Mouse (Mus musculus): ENCODE measurements at regions not wholly inside any gene's neighbourhood (a gene's known extent, or its start where the extent isn't known, plus 50 kb on each side); places are given as distances from the start of the nearest gene placed in this dataset.

- Histone ChIP-seq H3K36me3 (no peaks in the 10 kb centered on the region), H3K27ac (no peak overlapping the region), H3K27me3 (ENCODE audit: insufficient read depth, poor library complexity, severe bottlenecking) (peaks cover 36% of the 10 kb centered on the region), H3K9me3 (no peaks in the 10 kb centered on the region), H3K4me1 (peaks cover 2% of the 10 kb centered on the region), H3K4me3 (no peak overlapping the region)
- WGBS, result 46% methylated on average over 3 of the region's 3 CpGs
- DNase-seq (ENCODE audit: low spot score), result no peak
Measured at GRCm38 (mm10) chr1:63944786-63945185, 175.7 kb upstream of the 4933402D24Rik start.

GRCm38 (mm10) chr1:63938416-63938815, 169.3 kb upstream of the 4933402D24Rik start:
- Histone ChIP-seq H3K27me3 (ENCODE audit: insufficient read depth, poor library complexity, severe bottlenecking) (peaks cover 67% of the 10 kb centered on the region), H3K4me3 (no peak overlapping the region), H3K27ac (no peak overlapping the region), H3K9me3 (no peaks in the 10 kb centered on the region), H3K4me1 (peaks cover 5% of the 10 kb centered on the region; the same call in 1 of the 2 replicates), H3K36me3 (no peaks in the 10 kb centered on the region)
- DNase-seq (ENCODE audit: low spot score), result no peak
- 37% methylated on average over 4 of the region's 4 CpGs for WGBS

- no peak overlapping the region for H3K27ac ChIP-seq
- no peaks in the 10 kb centered on the region for H3K36me3 ChIP-seq
- DNase-seq (ENCODE audit: low spot score), result no peak
- peaks cover 67% of the 10 kb centered on the region for H3K27me3 ChIP-seq (ENCODE audit: insufficient read depth, poor library complexity, severe bottlenecking)
- WGBS, result 21% methylated on average over 3 of the region's 3 CpGs
- peaks cover 5% of the 10 kb centered on the region; the same call in 1 of the 2 replicates for H3K4me1 ChIP-seq
- no peak overlapping the region for H3K4me3 ChIP-seq
- H3K9me3 ChIP-seq, result no peaks in the 10 kb centered on the region
Measured at GRCm38 (mm10) chr1:63937480-63937879, 168.4 kb upstream of the 4933402D24Rik start.

GRCm38 (mm10) chr1:63934570-63935280, 165.7 kb upstream of the 4933402D24Rik start:
- Histone ChIP-seq H3K27ac (no peak overlapping the region), H3K36me3 (no peaks in the 10 kb centered on the region), H3K27me3 (ENCODE audit: insufficient read depth, poor library complexity, severe bottlenecking) (peaks cover 72% of the 10 kb centered on the region), H3K4me1 (peaks cover 5% of the 10 kb centered on the region; the same call in 1 of the 2 replicates), H3K9me3 (no peaks in the 10 kb centered on the region), H3K4me3 (no peak overlapping the region)
- WGBS, result 86% methylated on average over 8 of the region's 8 CpGs
- no peak for DNase-seq (ENCODE audit: low spot score)

GRCm38 (mm10) chr1:63932484-63932883, 163.4 kb upstream of the 4933402D24Rik start:
- no peaks in the 10 kb centered on the region for H3K9me3 ChIP-seq
- no peaks in the 10 kb centered on the region for H3K4me1 ChIP-seq
- no peak overlapping the region for H3K4me3 ChIP-seq
- no peaks in the 10 kb centered on the region for H3K36me3 ChIP-seq
- whole genome bisulfite sequencing, result 60% methylated on average over 9 of the region's 9 CpGs
- H3K27ac ChIP-seq, result no peak overlapping the region
- no peak for DNase-seq (ENCODE audit: low spot score)
- peaks cover 65% of the 10 kb centered on the region for H3K27me3 ChIP-seq (ENCODE audit: insufficient read depth, poor library complexity, severe bottlenecking)

- peaks cover 42% of the 10 kb centered on the region for H3K27me3 ChIP-seq (ENCODE audit: insufficient read depth, poor library complexity, severe bottlenecking)
- no peak overlapping the region for H3K4me3 ChIP-seq
- H3K36me3 ChIP-seq, result no peaks in the 10 kb centered on the region
- no peak overlapping the region for H3K27ac ChIP-seq
- no peaks in the 10 kb centered on the region for H3K4me1 ChIP-seq
- no peak for DNase-seq (ENCODE audit: low spot score)
- no peaks in the 10 kb centered on the region for H3K9me3 ChIP-seq
- 69% methylated on average over 4 of the region's 4 CpGs for WGBS
Measured at GRCm38 (mm10) chr1:63929362-63930125, 160.5 kb upstream of the 4933402D24Rik start.

GRCm38 (mm10) chr1:63928850-63929249, 159.8 kb upstream of the 4933402D24Rik start:
- Histone ChIP-seq H3K4me3 (no peak overlapping the region), H3K4me1 (no peaks in the 10 kb centered on the region), H3K27me3 (ENCODE audit: insufficient read depth, poor library complexity, severe bottlenecking) (peaks cover 42% of the 10 kb centered on the region), H3K36me3 (no peaks in the 10 kb centered on the region), H3K9me3 (no peaks in the 10 kb centered on the region), H3K27ac (no peak overlapping the region)
- no peak for DNase-seq (ENCODE audit: low spot score)
- WGBS, result 80% methylated on average over 5 of the region's 5 CpGs

- H3K27me3 ChIP-seq (ENCODE audit: insufficient read depth, poor library complexity, severe bottlenecking), result peaks cover 42% of the 10 kb centered on the region
- 82% methylated on average over 3 of the region's 3 CpGs for WGBS
Measured at GRCm38 (mm10) chr1:63928361-63928760, 159.3 kb upstream of the 4933402D24Rik start.

GRCm38 (mm10) chr1:63920181-63920933, 151.3 kb upstream of the 4933402D24Rik start:
- H3K27ac ChIP-seq, result no peak overlapping the region
- no peaks in the 10 kb centered on the region for H3K36me3 ChIP-seq
- WGBS, result 56% methylated on average over 8 of the region's 8 CpGs
- H3K4me1 ChIP-seq, result peaks cover 3% of the 10 kb centered on the region; the same call in 1 of the 2 replicates
- no peak overlapping the region for H3K4me3 ChIP-seq
- H3K27me3 ChIP-seq (ENCODE audit: insufficient read depth, poor library complexity, severe bottlenecking), result peaks cover 38% of the 10 kb centered on the region; the same call in 1 of the 2 replicates
- H3K9me3 ChIP-seq, result no peaks in the 10 kb centered on the region
- no peak for DNase-seq (ENCODE audit: low spot score)

More at GRCm38 (mm10) chr1:63928361-63928760, 159.3 kb upstream of the 4933402D24Rik start:
- no peaks in the 10 kb centered on the region for H3K36me3 ChIP-seq
- H3K4me3 ChIP-seq, result no peak overlapping the region
- H3K4me1 ChIP-seq, result no peaks in the 10 kb centered on the region
- no peak overlapping the region for H3K27ac ChIP-seq
- no peaks in the 10 kb centered on the region for H3K9me3 ChIP-seq
- DNase-seq (ENCODE audit: low spot score), result no peak

- Histone ChIP-seq H3K4me3 (no peak overlapping the region), H3K9me3 (no peaks in the 10 kb centered on the region), H3K27ac (no peak overlapping the region), H3K27me3 (ENCODE audit: insufficient read depth, poor library complexity, severe bottlenecking) (peaks cover 24% of the 10 kb centered on the region; the same call in 1 of the 2 replicates), H3K36me3 (no peaks in the 10 kb centered on the region), H3K4me1 (peaks cover 3% of the 10 kb centered on the region; the same call in 1 of the 2 replicates)
- DNase-seq (ENCODE audit: low spot score), result no peak
- 66% methylated on average over 7 of the region's 7 CpGs for WGBS
Measured at GRCm38 (mm10) chr1:63918200-63918599, 149.1 kb upstream of the 4933402D24Rik start.

GRCm38 (mm10) chr1:63916907-63917650, 148.0 kb upstream of the 4933402D24Rik start:
- Histone ChIP-seq H3K27me3 (ENCODE audit: insufficient read depth, poor library complexity, severe bottlenecking) (peaks cover 15% of the 10 kb centered on the region; the same call in 1 of the 2 replicates), H3K27ac (no peak overlapping the region), H3K4me1 (peaks cover 3% of the 10 kb centered on the region; the same call in 1 of the 2 replicates), H3K4me3 (no peak overlapping the region), H3K36me3 (no peaks in the 10 kb centered on the region), H3K9me3 (no peaks in the 10 kb centered on the region)
- 86% methylated on average over 7 of the region's 7 CpGs for WGBS
- no peak for DNase-seq (ENCODE audit: low spot score)

- Histone ChIP-seq H3K4me3 (no peak overlapping the region), H3K27me3 (ENCODE audit: insufficient read depth, poor library complexity, severe bottlenecking) (no peaks in the 10 kb centered on the region), H3K9me3 (no peaks in the 10 kb centered on the region), H3K27ac (no peak overlapping the region), H3K36me3 (no peaks in the 10 kb centered on the region), H3K4me1 (no peaks in the 10 kb centered on the region)
- 79% methylated on average over 3 of the region's 3 CpGs for WGBS
- DNase-seq (ENCODE audit: low spot score), result no peak
Measured at GRCm38 (mm10) chr1:63910765-63911164, 141.7 kb upstream of the 4933402D24Rik start.

Measured in heart, embryonic 10.5 days (tissue).